Mouse (Mus musculus): ENCODE data around the gene Sik2.

The Sik2 gene

GRCm38 (mm10) chr9:50905321-50905720, 103.6 kb downstream of the Sik2 start:
- no peak for DNase-seq

GRCm38 (mm10) chr9:50904196-50904847, 104.6 kb downstream of the Sik2 start:
- peak; percentile 90 for DNase-seq

- DNase-seq, result peak; percentile 94
Measured at GRCm38 (mm10) chr9:50900026-50900920, 108.6 kb downstream of the Sik2 start.

- peak; percentile 96 for DNase-seq
Measured at GRCm38 (mm10) chr9:50893665-50894064, 115.2 kb downstream of the Sik2 start.

GRCm38 (mm10) chr9:50890494-50891090, 118.3 kb downstream of the Sik2 start:
- DNase-seq, result no peak

- DNase-seq, result no peak
Measured at GRCm38 (mm10) chr9:50889964-50890363, 118.9 kb downstream of the Sik2 start.

- no peak for DNase-seq
Measured at GRCm38 (mm10) chr9:50889211-50889610, 119.7 kb downstream of the Sik2 start.

- peak; percentile 95 for DNase-seq
Measured at GRCm38 (mm10) chr9:50887351-50887750, 121.5 kb downstream of the Sik2 start.

- DNase-seq, result peak; percentile 91
Measured at GRCm38 (mm10) chr9:50886870-50887269, 122.0 kb downstream of the Sik2 start.

GRCm38 (mm10) chr9:50885600-50885987, 123.3 kb downstream of the Sik2 start:
- peak; percentile 95 for DNase-seq

- DNase-seq, result peak; percentile 98
Measured at GRCm38 (mm10) chr9:50884741-50885599, 123.9 kb downstream of the Sik2 start.

GRCm38 (mm10) chr9:50884093-50884492, 124.8 kb downstream of the Sik2 start:
- DNase-seq, result peak; percentile 95

GRCm38 (mm10) chr9:50882183-50882582, 126.7 kb downstream of the Sik2 start:
- no peak for DNase-seq

GRCm38 (mm10) chr9:50877431-50877830, 131.4 kb downstream of the Sik2 start:
- no peak for DNase-seq

GRCm38 (mm10) chr9:50876287-50876686, 132.6 kb downstream of the Sik2 start:
- no peak for DNase-seq

- no peak for DNase-seq
Measured at GRCm38 (mm10) chr9:50875470-50875869, 133.4 kb downstream of the Sik2 start.

- no peak for DNase-seq
Measured at GRCm38 (mm10) chr9:50874031-50874430, 134.8 kb downstream of the Sik2 start.

- DNase-seq, result no peak
Measured at GRCm38 (mm10) chr9:50873210-50873609, 135.7 kb downstream of the Sik2 start.

- no peak for DNase-seq
Measured at GRCm38 (mm10) chr9:50868182-50868581, 140.7 kb downstream of the Sik2 start.

- no peak for DNase-seq
Measured at GRCm38 (mm10) chr9:50867015-50867414, 141.9 kb downstream of the Sik2 start.

GRCm38 (mm10) chr9:50865803-50866202, 143.1 kb downstream of the Sik2 start:
- peak; percentile 92 for DNase-seq

- no peak for DNase-seq
Measured at GRCm38 (mm10) chr9:50864877-50865276, 144.0 kb downstream of the Sik2 start.

- peak; percentile 82 for DNase-seq
Measured at GRCm38 (mm10) chr9:50863824-50864223, 145.0 kb downstream of the Sik2 start.

Measured in heart, adult 11 months (tissue).